Mouse (Mus musculus) liver, embryonic 14.5 days (tissue): ENCODE measurements around the gene Ntng2. TPM values are rescaled to one million over a fixed set of nuclear protein-coding genes. Genes with fewer than 3 reads are reported as not detected.

Experiments
- ATAC-seq: fragments of 200-750 bp; cut with Nextera tagmentation; 2 replicates; pipeline ENCODE4 v1.8.0; 2017; ENCODE audit warnings: moderate number of reproducible peaks, mild to moderate bottlenecking, moderate library complexity; ENCODE audit not compliant: insufficient read depth
- DNase-seq, 3 experiments: peaks; one replicate each; pipeline ENCODE4 v3.0.0-alpha.2; 2012 to 2013; ENCODE audit warnings: low read depth in 3 of 3, low spot score in 3 of 3
- H3K27ac ChIP-seq: fragments of 300-500 bp; sonication (generic); 2 replicates; pipeline ENCODE4 v1.5.1; 2014; ENCODE audit warnings: moderate library complexity, mild to moderate bottlenecking, control low read depth, inconsistent platforms
- H3K27me3 ChIP-seq: fragments of 300-500 bp; sonication (generic); 2 replicates; pipeline ENCODE4 v1.6.1; 2014; ENCODE audit warnings: mild to moderate bottlenecking, low read length, moderate library complexity; ENCODE audit not compliant: control insufficient read depth, insufficient read depth
- H3K36me3 ChIP-seq: fragments of 300-500 bp; sonication (generic); replicated peaks from 2 replicates; pipeline ENCODE4 v1.6.1; 2014; ENCODE audit warnings: low read depth; ENCODE audit not compliant: control insufficient read depth, insufficient read depth
- H3K4me1 ChIP-seq, 2 experiments: fragments of 200-500 bp in 1 of 2; fragments of 300-500 bp in 1 of 2; sonication (generic) in 1 of 2; replicated peaks; 2 replicates each; pipeline ENCODE4 v1.6.1; 2012 to 2014; ENCODE audit warnings: antibody characterized with exemption in 1 of 2, inconsistent platforms in 1 of 2, low read length in 1 of 2; ENCODE audit not compliant: control insufficient read depth in 2 of 2, insufficient read depth in 2 of 2
- H3K4me2 ChIP-seq: fragments of 300-500 bp; sonication (generic); 2 replicates; pipeline ENCODE4 v1.6.1; 2014; ENCODE audit warnings: low read depth, mild to moderate bottlenecking, control low read depth, moderate library complexity
- H3K4me3 ChIP-seq, 2 experiments: fragments of 200-500 bp in 1 of 2; fragments of 300-500 bp in 1 of 2; sonication (generic) in 1 of 2; 2 replicates each; pipeline ENCODE4 v1.5.1; 2012 to 2014; ENCODE audit warnings: low read depth in 2 of 2, low read length in 2 of 2, mild to moderate bottlenecking in 2 of 2, control low read depth in 1 of 2, inconsistent platforms in 1 of 2, moderate library complexity in 1 of 2; ENCODE audit not compliant: insufficient read depth in 1 of 2
- H3K9ac ChIP-seq: fragments of 300-500 bp; sonication (generic); replicated peaks from 2 replicates; pipeline ENCODE4 v1.6.1; 2014; ENCODE audit warnings: mild to moderate bottlenecking, control low read depth, moderate library complexity
- H3K9me3 ChIP-seq: fragments of 300-500 bp; sonication (generic); 2 replicates; pipeline ENCODE4 v1.6.1; 2016; ENCODE audit warnings: low read length, mixed read lengths; ENCODE audit not compliant: control insufficient read depth
- CTCF ChIP-seq: IDR thresholded peaks from 2 replicates; pipeline ENCODE4 v1.5.1; 2016; ENCODE audit warnings: antibody characterized with exemption, low read depth, control low read depth
- EP300 ChIP-seq: IDR thresholded peaks from 2 replicates; pipeline ENCODE4 v1.6.1; 2016; ENCODE audit warnings: antibody characterized with exemption, low read depth
- WGBS: fragments of 180-500 bp; shearing (Covaris S2); extraction: QIAGEN DNeasy Blood & Tissue Kit; methylation state at CpG from one replicate; pipeline ENCODE4 v1.1.7; 2014; ENCODE audit not compliant: insufficient replicate concordance; 5-methylcytosine and 5-hydroxymethylcytosine counted together
- polyA plus RNA-seq, 2 experiments: library from polyadenylated mRNA; depleted of rRNA in 1 of 2; stranded (reverse) in 1 of 2; unstranded in 1 of 2; fragments of >200 nt; fragmentation: Nextera tagmentation in 1 of 2; extraction: Ambion mirVana in 1 of 2; gene quantifications; 2 replicates each; pipeline versions ENCODE4 v1.2.1 to v1.2.3; 2012 to 2014

The Ntng2 gene
- polyA plus RNA-seq, 2 experiments, result 0.22 to 0.34 TPM

DNA sequence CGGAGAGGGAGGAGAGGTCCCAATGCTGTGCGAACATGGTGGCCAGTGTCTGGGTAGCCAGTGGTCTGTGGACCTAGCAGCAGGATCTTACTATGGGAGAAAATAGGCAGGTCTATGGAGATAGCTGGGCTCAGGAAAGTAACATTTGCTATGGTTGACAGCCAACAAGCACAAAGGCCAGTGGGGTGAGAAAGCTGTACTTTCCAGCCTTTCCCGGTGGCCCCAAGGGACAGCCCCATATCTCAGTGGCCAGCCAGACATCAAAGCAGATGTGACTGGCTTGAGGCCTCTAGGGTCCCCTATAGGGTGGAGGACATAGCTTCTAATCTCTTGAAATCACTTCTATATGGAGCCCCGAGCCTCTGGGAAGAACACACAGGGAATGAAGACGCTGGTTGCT, 35.8 kb downstream of the Ntng2 start:
- Histone ChIP-seq H3K4me3 (no peak overlapping the region), H3K4me1 (no peaks in the 10 kb centered on the region), H3K4me2 (no peak overlapping the region), H3K27ac (no peak overlapping the region), H3K27me3 (no peaks in the 10 kb centered on the region), H3K36me3 (no peaks in the 10 kb centered on the region), H3K9me3 (no peaks in the 10 kb centered on the region), H3K9ac (no peak overlapping the region)
- DNase-seq (no peak), ATAC-seq (no peak)
- TF ChIP-seq CTCF (no peak), EP300 (no peak)
- 75% methylated on average over 5 of the region's 5 CpGs for WGBS

DNA sequence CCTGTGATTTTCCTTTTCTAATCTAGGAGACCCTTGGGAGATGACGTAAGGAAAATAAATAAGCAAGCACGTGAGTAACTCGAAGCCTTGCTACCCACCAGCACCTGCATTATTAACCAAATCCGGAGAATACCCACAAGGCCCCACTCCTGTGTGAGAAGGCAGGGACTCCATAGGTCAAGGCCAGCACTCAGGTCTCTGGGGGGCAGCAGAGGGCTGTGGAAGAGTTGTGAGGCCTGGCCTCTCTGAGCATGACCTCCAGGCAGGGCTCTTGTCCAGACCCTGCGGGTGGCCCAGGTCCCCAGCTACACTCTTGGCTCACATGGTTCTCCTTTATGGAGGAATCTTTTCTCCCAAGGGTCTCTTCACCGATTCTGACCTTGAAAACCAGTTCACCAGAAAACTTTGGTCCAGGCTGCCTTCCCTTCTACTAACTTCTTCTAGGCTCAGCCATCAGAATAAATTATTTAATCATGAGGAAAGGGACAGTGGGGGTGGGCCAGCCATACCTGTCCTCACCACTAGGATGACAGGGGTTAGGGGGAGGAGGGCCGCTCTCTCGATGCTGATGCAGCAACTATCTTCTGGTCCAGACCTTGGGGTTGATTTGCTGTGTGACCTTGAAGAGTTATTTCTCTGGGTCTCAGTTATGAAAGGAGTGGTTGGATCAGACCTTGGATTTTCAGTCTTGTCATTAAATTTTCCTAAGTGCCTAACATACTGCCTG, 36.4 kb downstream of the Ntng2 start:
- Histone ChIP-seq H3K27ac (no peak overlapping the region), H3K9me3 (no peaks in the 10 kb centered on the region), H3K4me1 (no peaks in the 10 kb centered on the region), H3K4me2 (no peak overlapping the region), H3K9ac (no peak overlapping the region), H3K36me3 (no peaks in the 10 kb centered on the region), H3K4me3 (no peak overlapping the region), H3K27me3 (no peaks in the 10 kb centered on the region)
- DNase-seq, result no peak
- no peak for ATAC-seq
- TF ChIP-seq CTCF (peak; percentile 31; the same call in 1 of the 2 replicates), EP300 (no peak)
- WGBS, result 44% methylated on average over 8 of the region's 8 CpGs

DNA sequence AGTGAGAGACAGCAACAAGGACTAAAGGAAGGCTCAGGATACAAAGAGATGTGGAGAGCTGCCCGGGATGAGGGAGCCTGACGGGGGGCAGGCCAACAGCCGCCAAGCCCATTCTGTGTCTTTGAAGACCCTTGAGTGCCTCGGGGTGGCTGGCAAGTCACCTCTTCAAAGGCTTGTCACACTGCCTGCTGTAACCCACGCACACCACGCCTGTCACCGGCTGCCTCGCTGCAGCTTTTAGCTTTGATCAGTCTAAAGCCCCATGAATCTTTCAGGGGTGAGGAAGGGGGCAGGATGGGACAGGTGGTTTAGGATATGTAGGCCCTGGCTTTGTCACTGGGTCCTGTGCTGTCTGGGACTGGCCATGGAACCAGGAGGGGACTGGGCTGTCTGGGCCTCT, 46.6 kb downstream of the Ntng2 start:
- 28% methylated on average over 8 of the region's 8 CpGs for WGBS
- no peak for DNase-seq
- Histone ChIP-seq H3K9me3 (no peaks in the 10 kb centered on the region), H3K4me1 (no peaks in the 10 kb centered on the region), H3K36me3 (no peaks in the 10 kb centered on the region), H3K27ac (no peak overlapping the region), H3K9ac (no peak overlapping the region), H3K4me2 (no peak overlapping the region), H3K27me3 (no peaks in the 10 kb centered on the region), H3K4me3 (no peak overlapping the region)
- ATAC-seq, result no peak
- TF ChIP-seq EP300 (no peak), CTCF (no peak)

DNA sequence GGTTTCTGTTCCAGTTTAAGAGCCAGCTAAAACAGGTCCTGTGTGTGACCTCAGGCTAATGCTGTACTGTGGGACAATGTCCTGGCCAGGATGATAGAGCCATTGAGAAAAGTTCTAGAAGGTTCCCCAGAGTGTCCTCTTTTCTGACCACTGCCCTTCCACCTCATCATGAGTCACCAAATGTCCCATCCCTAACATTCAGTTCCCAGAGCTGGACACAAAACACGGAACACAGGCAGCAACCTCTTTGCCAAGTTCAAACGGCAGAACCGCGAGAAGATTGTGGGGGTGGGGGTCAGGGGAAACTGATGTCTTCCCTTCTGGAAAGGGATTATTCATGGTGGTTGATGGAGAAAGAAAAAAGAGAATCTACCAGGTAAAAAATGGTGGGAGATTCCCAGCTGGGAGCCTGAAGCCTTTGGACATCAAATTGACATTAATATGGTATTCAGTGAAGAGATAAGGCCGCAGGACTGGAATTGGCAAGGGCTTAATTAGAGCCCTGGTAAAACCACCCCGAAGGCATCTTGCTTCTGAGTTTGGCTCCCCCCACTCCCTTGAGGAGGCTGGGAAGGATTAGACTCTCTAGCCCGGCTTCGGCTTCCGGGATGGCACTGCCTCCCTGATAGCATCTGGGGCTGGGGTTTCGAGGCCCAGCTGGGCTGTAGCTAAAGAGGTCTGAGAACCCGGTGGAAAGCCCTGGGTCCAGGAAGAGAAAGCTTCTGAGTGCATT, 51.4 kb downstream of the Ntng2 start:
- Histone ChIP-seq H3K9me3 (no peaks in the 10 kb centered on the region), H3K36me3 (no peaks in the 10 kb centered on the region), H3K4me3 (no peak overlapping the region), H3K9ac (no peak overlapping the region), H3K27me3 (peaks cover 2% of the 10 kb centered on the region; the same call in 1 of the 2 replicates), H3K4me2 (no peak overlapping the region), H3K4me1 (no peaks in the 10 kb centered on the region), H3K27ac (no peak overlapping the region)
- ATAC-seq, result no peak
- 54% methylated on average over 11 of the region's 11 CpGs for WGBS
- TF ChIP-seq CTCF (no peak), EP300 (no peak)
- no peak for DNase-seq

- no peak overlapping the region for H3K9ac ChIP-seq
- no peaks in the 10 kb centered on the region for H3K4me1 ChIP-seq
- no peaks in the 10 kb centered on the region for H3K36me3 ChIP-seq
- 0% methylated on average over 3 of the region's 3 CpGs for WGBS
- no peaks in the 10 kb centered on the region for H3K9me3 ChIP-seq
- no peak for ATAC-seq
- peaks cover 12% of the 10 kb centered on the region for H3K27me3 ChIP-seq
- no peak overlapping the region for H3K4me2 ChIP-seq
- no peak overlapping the region for H3K27ac ChIP-seq
- TF ChIP-seq CTCF, result peak; percentile 63
- no peak for TF ChIP-seq EP300
- no peak overlapping the region for H3K4me3 ChIP-seq
- peak; percentile 24 to 31 (median 25) for DNase-seq
Observed at GRCm38 (mm10) chr2:29199909-29200308, 52.9 kb downstream of the Ntng2 start.
